Mouse (Mus musculus): ENCODE measurements around the gene Gnptab.

- TF ChIP-seq CTCF (IDR thresholded peaks at IDR 0.05; ENCODE audit: low read depth, low read length) (no peak), GATA1 (IDR thresholded peaks at IDR 0.05; ENCODE audit: borderline replicate concordance, low read length) (no peak), POLR2AphosphoS5 (IDR thresholded peaks at IDR 0.05; ENCODE audit: insufficient replicate concordance, low read depth, low read length) (no peak), TAL1 (conservative IDR thresholded peaks at IDR 0.05; ENCODE audit: low read depth, low read length) (no peak), GATA2 (IDR thresholded peaks at IDR 0.05; ENCODE audit: borderline replicate concordance, low read depth, low read length) (no peak)
Observed at GRCm38 (mm10) chr10:88345899-88346401, 33.0 kb upstream of the Gnptab start.

Data from G1E (cell line).